Mouse (Mus musculus): ENCODE data around the gene Clba1. TPM values are rescaled to one million over a fixed set of nuclear protein-coding genes. Genes with fewer than 3 reads are reported as not detected.

The Clba1 gene
- 0.43 and 0.61 TPM in 2 replicates for polyA plus RNA-seq (2015; fragmentation: Nextera tagmentation; extraction: Ambion mirVana)

DNA sequence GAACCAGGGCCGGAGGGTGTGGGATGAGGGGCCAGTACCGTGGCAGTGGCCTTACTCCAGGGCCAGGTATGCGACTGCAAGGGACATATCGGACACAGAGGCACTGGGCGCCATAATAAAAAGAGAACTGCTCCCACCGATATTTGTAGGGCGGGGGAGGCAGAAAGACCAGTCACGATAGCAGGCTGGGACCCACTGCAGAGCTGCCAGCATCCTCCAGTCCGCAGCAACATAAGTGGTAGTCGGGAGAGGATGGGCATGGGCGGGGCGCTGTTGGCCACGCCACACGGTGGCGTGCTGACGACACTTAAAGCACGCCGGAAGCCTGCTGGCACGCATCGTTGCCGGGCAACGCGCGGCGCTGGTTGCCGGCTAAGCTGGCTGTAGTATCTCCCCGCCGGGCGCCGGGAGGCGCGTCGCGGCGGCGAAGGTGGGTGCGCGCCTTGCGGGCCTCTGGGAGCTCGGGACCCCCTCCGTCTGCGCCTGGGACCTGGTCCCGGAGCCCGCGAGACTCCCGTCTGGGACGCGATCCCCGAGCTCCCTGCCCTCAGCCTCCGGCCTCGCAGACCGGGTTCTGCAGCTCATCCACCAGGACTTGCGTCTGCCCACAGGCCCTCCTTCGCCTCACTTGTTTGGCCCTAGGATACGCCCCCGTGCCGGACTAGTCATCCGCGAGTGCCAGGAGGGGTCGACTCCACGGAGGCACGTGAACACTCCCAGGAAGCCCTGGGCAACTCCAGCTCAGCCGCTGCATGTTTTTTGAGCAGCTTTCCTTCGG lies at the start of gene Clba1:
TSS of gene Clba1 (plus strand) at position 351 of the 778 bp plus-strand sequence.
- H3K36me3 ChIP-seq (replicated peaks): no peaks in the 10 kb centered on the region
- H3K9me3 ChIP-seq (replicated peaks): no peaks in the 10 kb centered on the region
- no peak within 1 kb of the TSS for H3K27ac ChIP-seq (replicated peaks)
- peak; percentile 76 for ATAC-seq (ENCODE audit: insufficient read depth)
- 2% methylated on average over 64 of the region's 64 CpGs for WGBS (ENCODE audit: insufficient replicate concordance)
- peak within 1 kb of the TSS; percentile 62 for H3K4me3 ChIP-seq (replicated peaks)
- peak within 1 kb of the TSS; percentile 7; the same call in 1 of the 2 replicates for H3K9ac ChIP-seq
- H3K27me3 ChIP-seq: peaks cover 79% of the 10 kb centered on the region
- peaks cover 20% of the 10 kb centered on the region for H3K4me1 ChIP-seq (replicated peaks)
- peak within 1 kb of the TSS; percentile 84 for H3K4me2 ChIP-seq

GRCm38 (mm10) chr12:112759471-112759870 lies 49.3 kb upstream of the Clba1 start:
- Histone ChIP-seq H3K4me2 (no peak overlapping the region), H3K9me3 (replicated peaks) (no peaks in the 10 kb centered on the region), H3K4me1 (replicated peaks) (0 out of 2 replicates have a peak, but pooled peaks cover 4% of the 10 kb centered on the region), H3K27me3 (no peaks in the 10 kb centered on the region), H3K4me3 (replicated peaks) (no peak overlapping the region), H3K36me3 (replicated peaks) (no peaks in the 10 kb centered on the region), H3K27ac (replicated peaks) (no peak overlapping the region), H3K9ac (no peak overlapping the region)
- no peak for ATAC-seq (ENCODE audit: insufficient read depth)
- 63% methylated on average over 3 of the region's 3 CpGs for WGBS (ENCODE audit: insufficient replicate concordance)

DNA sequence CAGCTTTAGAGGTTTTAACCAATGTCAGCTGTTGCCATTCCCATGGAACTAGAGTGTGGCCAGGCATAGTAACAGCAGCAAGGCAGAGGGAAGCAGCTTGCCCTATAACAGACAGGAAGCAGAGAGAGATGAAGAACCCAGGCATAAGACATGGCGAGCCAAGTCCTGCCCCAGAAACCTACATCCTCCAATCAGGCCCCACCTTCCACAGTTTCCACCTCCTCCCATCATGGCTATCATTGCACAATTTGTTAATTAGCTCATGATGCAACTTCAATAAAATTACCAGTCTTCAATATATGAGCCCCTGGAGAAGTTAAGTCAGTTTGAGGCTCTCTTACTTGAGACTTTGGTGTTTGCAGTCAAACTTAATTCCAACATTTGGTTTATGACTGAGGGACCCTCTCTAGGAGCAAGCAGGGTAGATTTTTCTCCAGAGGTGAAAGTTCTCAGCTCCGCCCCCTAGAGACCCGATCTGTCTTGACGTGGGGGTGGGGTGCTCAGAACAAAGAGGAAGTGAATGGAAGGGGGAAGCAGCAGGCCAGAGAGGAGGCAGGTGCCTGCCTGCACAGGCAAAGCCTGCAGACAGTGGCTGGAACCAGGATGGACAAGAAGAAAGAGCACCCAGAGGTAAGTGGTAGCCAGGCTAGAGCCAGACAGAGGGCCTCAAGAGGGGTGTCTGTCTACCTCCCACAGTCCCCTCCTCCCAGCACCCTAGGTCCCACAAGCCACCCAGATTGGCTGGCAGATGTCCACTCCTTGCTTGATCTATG lies 48.4 kb upstream of the Clba1 start, which contains the start of gene Pld4:
TSS of gene Pld4 (plus strand) at position 502 of the 773 bp plus-strand sequence.
- no peaks in the 10 kb centered on the region for H3K9me3 ChIP-seq (replicated peaks)
- H3K4me3 ChIP-seq (replicated peaks): peak within 1 kb of the TSS; percentile 14; the same call in 1 of the 2 replicates
- 0 out of 2 replicates have a peak, but pooled peaks cover 4% of the 10 kb centered on the region for H3K4me1 ChIP-seq (replicated peaks)
- H3K27ac ChIP-seq (replicated peaks): no peak within 1 kb of the TSS
- H3K27me3 ChIP-seq: no peaks in the 10 kb centered on the region
- WGBS (ENCODE audit: insufficient replicate concordance): 18% methylated on average over 4 of the region's 4 CpGs
- 0 out of 2 replicates have a peak, but pooled peaks have one; percentile 22 for ATAC-seq (ENCODE audit: insufficient read depth)
- peak within 1 kb of the TSS; percentile 5 for H3K4me2 ChIP-seq
- H3K9ac ChIP-seq: no peak within 1 kb of the TSS
- no peaks in the 10 kb centered on the region for H3K36me3 ChIP-seq (replicated peaks)

GRCm38 (mm10) chr12:112761411-112761810 lies 47.3 kb upstream of the Clba1 start:
- ATAC-seq (ENCODE audit: insufficient read depth): no peak

GRCm38 (mm10) chr12:112762018-112762417 lies 46.7 kb upstream of the Clba1 start:
- 0 out of 2 replicates have a peak overlapping the region, but pooled peaks have one; percentile 33 for H3K27ac ChIP-seq (replicated peaks)
- H3K36me3 ChIP-seq (replicated peaks): no peaks in the 10 kb centered on the region
- no peak overlapping the region; the same call in 1 of the 2 replicates for H3K4me3 ChIP-seq (replicated peaks)
- no peak for ATAC-seq (ENCODE audit: insufficient read depth)
- 60% methylated on average over 3 of the region's 3 CpGs for WGBS (ENCODE audit: insufficient replicate concordance)
- no peaks in the 10 kb centered on the region for H3K9me3 ChIP-seq (replicated peaks)
- H3K27me3 ChIP-seq: no peaks in the 10 kb centered on the region
- H3K4me2 ChIP-seq: no peak overlapping the region
- 0 out of 2 replicates have a peak, but pooled peaks cover 4% of the 10 kb centered on the region for H3K4me1 ChIP-seq (replicated peaks)
- H3K9ac ChIP-seq: no peak overlapping the region

More at GRCm38 (mm10) chr12:112761411-112761810, 47.3 kb upstream of the Clba1 start:
- H3K4me2 ChIP-seq: peak overlapping the region; percentile 5; the same call in 1 of the 2 replicates
- no peaks in the 10 kb centered on the region for H3K9me3 ChIP-seq (replicated peaks)
- no peak overlapping the region; the same call in 1 of the 2 replicates for H3K4me3 ChIP-seq (replicated peaks)
- H3K36me3 ChIP-seq (replicated peaks): no peaks in the 10 kb centered on the region
- H3K27me3 ChIP-seq: no peaks in the 10 kb centered on the region
- no peak overlapping the region for H3K9ac ChIP-seq
- 0 out of 2 replicates have a peak overlapping the region, but pooled peaks have one; percentile 33 for H3K27ac ChIP-seq (replicated peaks)
- 31% methylated on average over 4 of the region's 4 CpGs for WGBS (ENCODE audit: insufficient replicate concordance)
- H3K4me1 ChIP-seq (replicated peaks): 0 out of 2 replicates have a peak, but pooled peaks cover 4% of the 10 kb centered on the region

DNA sequence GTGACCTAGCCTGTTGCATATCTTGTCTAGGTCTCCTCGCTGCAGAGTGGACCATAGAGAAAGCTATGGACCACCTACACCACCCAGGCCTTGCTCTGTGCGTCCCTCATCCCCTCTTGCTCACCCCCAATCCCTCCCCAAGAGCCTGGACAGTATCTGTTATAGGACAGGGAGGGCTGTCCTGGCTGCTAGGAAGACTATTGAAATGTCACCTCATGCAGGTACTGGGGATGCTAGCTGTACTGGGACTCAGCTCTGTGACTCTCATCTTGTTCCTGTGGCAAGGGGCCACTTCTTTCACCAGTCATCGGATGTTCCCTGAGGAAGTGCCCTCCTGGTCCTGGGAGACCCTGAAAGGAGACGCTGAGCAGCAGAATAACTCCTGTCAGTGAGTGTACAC lies 45.6 kb upstream of the Clba1 start:
- WGBS (ENCODE audit: insufficient replicate concordance): 60% methylated on average over 4 of the region's 4 CpGs

GRCm38 (mm10) chr12:112764141-112764540 lies 44.6 kb upstream of the Clba1 start:
- no peak for ATAC-seq (ENCODE audit: insufficient read depth)
- WGBS (ENCODE audit: insufficient replicate concordance): 55% methylated on average over 5 of the region's 5 CpGs
- no peak overlapping the region for H3K4me2 ChIP-seq
- no peak overlapping the region for H3K9ac ChIP-seq
- no peaks in the 10 kb centered on the region for H3K27me3 ChIP-seq
- H3K27ac ChIP-seq (replicated peaks): no peak overlapping the region
- H3K9me3 ChIP-seq (replicated peaks): no peaks in the 10 kb centered on the region
- no peak overlapping the region for H3K4me3 ChIP-seq (replicated peaks)
- no peaks in the 10 kb centered on the region for H3K36me3 ChIP-seq (replicated peaks)
- H3K4me1 ChIP-seq (replicated peaks): 0 out of 2 replicates have a peak, but pooled peaks cover 4% of the 10 kb centered on the region

More for the DNA sequence above, 45.6 kb upstream of the Clba1 start:
- Histone ChIP-seq H3K4me1 (replicated peaks) (0 out of 2 replicates have a peak, but pooled peaks cover 4% of the 10 kb centered on the region), H3K36me3 (replicated peaks) (no peaks in the 10 kb centered on the region), H3K4me2 (no peak overlapping the region), H3K4me3 (replicated peaks) (no peak overlapping the region), H3K27ac (replicated peaks) (no peak overlapping the region), H3K9ac (no peak overlapping the region), H3K27me3 (no peaks in the 10 kb centered on the region), H3K9me3 (replicated peaks) (no peaks in the 10 kb centered on the region)
- ATAC-seq (ENCODE audit: insufficient read depth): no peak

DNA sequence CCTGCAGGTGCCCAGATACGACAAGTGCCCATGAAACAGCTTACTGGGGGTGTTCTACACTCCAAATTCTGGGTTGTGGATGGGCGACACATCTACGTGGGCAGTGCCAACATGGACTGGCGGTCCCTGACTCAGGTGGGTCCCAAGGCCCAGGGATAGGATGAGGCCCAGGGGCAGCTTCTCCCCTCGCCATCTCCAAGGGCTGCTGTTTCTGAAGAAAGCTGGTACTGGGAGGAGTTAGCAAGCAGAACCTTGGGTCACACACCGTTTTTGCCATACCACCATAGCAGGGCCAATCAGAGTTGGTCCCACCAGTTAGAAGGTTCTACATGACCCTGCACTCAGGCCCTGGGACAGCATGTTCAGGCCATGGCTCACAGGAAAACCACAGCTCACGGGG lies 43.7 kb upstream of the Clba1 start:
- Histone ChIP-seq H3K27ac (replicated peaks) (no peak overlapping the region), H3K9ac (no peak overlapping the region), H3K4me3 (replicated peaks) (no peak overlapping the region), H3K9me3 (replicated peaks) (no peaks in the 10 kb centered on the region), H3K4me2 (no peak overlapping the region), H3K4me1 (replicated peaks) (0 out of 2 replicates have a peak, but pooled peaks cover 4% of the 10 kb centered on the region), H3K27me3 (no peaks in the 10 kb centered on the region), H3K36me3 (replicated peaks) (no peaks in the 10 kb centered on the region)
- no peak for ATAC-seq (ENCODE audit: insufficient read depth)
- 58% methylated on average over 7 of the region's 7 CpGs for WGBS (ENCODE audit: insufficient replicate concordance)

DNA sequence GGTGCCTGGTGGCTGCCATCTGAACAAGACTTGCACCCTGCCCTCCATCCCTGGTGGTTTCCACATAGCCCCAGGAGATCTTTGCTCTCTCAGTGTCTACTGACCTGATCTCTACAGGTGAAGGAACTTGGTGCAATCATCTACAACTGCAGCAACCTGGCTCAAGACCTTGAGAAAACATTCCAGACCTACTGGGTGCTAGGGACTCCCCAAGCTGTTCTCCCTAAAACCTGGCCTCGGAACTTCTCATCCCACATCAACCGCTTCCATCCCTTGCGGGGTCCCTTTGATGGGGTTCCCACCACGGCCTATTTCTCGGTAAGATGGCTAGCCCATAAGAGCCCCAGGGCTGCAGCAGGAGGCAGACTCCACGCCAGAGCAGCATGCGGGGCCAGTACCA lies 42.2 kb upstream of the Clba1 start:
- no peak overlapping the region for H3K27ac ChIP-seq (replicated peaks)
- no peaks in the 10 kb centered on the region for H3K27me3 ChIP-seq
- H3K4me2 ChIP-seq: no peak overlapping the region
- 68% methylated on average over 7 of the region's 7 CpGs for WGBS (ENCODE audit: insufficient replicate concordance)
- H3K4me1 ChIP-seq (replicated peaks): no peaks in the 10 kb centered on the region
- no peak overlapping the region for H3K4me3 ChIP-seq (replicated peaks)
- no peaks in the 10 kb centered on the region for H3K9me3 ChIP-seq (replicated peaks)
- ATAC-seq (ENCODE audit: insufficient read depth): no peak
- H3K36me3 ChIP-seq (replicated peaks): no peaks in the 10 kb centered on the region
- no peak overlapping the region for H3K9ac ChIP-seq

DNA sequence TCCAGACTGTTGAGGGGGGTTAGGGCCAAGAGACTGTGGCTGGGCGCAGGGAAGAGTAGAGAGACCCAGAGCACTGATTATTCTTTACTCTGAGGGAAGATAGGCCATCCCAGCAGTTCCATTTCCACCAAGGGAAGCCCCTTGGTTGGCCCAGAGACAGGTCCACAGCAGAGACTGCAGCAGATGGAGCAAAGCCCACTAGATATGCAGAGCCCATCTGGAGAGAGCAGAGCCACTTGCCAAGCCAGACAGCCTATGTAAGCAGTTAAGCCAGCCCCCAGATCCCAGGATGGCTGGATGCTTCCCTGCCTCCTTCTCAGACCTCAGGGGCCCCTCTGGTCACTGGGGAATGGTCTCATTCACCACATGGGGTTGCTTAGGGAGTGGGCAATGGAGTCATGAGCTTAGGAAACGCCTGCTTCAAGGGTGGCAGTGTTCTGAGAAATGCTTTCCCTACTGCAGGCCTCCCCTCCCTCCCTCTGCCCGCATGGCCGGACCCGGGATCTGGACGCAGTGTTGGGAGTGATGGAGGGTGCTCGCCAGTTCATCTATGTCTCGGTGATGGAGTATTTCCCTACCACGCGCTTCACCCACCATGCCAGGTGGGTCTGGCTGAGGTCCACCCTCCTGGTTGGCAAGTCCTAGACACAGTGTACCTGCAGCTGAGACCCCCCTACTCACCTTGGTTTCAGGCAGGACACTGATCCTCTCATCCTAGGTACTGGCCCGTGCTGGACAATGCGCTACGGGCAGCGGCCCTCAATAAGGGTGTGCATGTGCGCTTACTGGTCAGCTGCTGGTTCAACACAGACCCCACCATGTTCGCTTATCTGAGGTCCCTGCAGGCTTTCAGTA lies 41.5 kb upstream of the Clba1 start:
- no peak for ATAC-seq (ENCODE audit: insufficient read depth)
- Histone ChIP-seq H3K36me3 (replicated peaks) (no peaks in the 10 kb centered on the region), H3K4me3 (replicated peaks) (no peak overlapping the region), H3K4me2 (no peak overlapping the region), H3K27ac (replicated peaks) (no peak overlapping the region), H3K4me1 (replicated peaks) (no peaks in the 10 kb centered on the region), H3K9ac (no peak overlapping the region), H3K9me3 (replicated peaks) (no peaks in the 10 kb centered on the region), H3K27me3 (no peaks in the 10 kb centered on the region)
- 76% methylated on average over 16 of the region's 16 CpGs for WGBS (ENCODE audit: insufficient replicate concordance)

Measured in liver, embryonic 15.5 days (tissue).